Mouse (Mus musculus) lung, adult 18-20 months (tissue): ENCODE data around the gene Il18r1.

Source experiments
- DNase-seq, 2 experiments: peaks; one replicate each; pipeline ENCODE4 v3.0.0; 2022; ENCODE audit warnings: mixed read lengths in 2 of 2

Il18r1 gene

DNA sequence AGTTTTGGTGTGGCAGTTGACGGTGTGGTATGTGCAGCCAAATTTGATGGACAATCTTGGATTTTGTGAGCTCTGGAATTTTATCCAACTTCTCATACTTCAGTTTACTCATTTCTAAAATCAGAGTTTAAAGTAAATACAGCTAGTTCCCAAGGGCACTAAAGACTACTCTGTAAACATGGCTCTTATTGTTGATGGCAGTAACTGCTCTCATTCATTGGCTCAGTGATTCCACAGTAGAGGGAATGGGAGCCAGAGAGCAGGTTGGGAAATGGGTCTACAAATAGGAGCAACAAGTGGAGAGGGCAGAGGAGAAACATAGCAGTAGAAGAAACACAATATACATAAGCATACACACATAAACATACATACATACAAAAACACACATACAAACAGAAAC lies 34.4 kb downstream of the Il18r1 start:
- DNase-seq: no peak

DNA sequence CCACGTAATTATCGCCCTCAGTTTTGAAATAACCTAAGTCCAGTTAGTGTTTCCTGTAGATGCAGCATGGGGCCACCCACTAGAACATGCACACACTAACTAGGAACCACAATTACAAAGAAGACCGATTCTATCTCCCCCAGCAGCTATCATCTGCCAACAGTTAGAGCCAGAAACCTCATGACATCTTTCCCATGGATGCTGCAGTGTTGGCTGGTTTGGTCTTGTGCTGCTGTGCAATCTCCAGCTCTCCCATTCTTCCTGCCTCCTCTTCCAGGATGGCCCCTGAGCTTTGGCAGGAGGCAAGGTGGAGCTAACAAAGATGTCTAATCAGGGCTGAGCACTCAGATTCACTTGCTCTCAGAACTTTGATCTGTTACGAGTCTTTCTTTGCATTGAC lies 35.8 kb downstream of the Il18r1 start:
- DNase-seq: no peak

DNA sequence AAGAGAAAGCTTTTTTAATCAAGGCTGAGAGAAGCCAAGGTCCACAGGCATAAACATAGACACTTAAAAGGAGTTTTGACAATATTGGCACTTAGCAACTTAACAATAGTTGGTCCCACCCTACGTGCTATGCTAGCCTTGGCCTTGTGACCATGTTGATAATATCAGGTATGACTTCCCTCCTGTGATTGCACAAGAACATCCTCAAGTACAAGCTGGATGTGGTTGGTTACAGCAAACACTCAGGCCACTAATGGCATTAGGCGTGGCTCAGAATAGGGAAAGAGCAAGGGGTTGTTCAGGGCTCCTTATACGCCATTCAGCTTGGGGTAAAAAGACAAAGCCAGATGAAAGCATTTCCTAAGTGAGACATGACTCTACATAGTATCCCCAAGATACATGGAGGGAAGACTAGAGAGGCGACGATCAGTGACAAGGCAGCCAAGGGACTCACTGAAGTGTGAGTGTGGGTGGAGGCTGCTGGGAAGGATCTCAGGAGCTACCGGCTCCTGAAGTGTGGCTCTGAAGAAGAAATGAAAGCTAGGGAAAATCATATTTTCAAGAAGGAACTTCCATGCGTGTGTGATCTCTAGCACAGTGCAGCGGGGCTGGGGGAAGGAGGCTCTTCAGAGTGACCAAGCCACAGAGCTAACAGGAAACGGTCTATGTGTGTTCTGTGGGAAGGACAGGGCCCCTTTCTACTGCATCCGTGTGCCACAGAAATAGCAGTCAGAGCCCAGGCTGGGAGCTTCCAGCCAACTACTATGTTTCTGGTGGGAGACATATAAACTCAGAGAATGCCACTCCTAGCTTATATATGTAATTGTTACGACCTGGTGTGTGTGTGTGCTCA lies 36.4 kb downstream of the Il18r1 start:
- peak; percentile 66 to 75 for DNase-seq

DNA sequence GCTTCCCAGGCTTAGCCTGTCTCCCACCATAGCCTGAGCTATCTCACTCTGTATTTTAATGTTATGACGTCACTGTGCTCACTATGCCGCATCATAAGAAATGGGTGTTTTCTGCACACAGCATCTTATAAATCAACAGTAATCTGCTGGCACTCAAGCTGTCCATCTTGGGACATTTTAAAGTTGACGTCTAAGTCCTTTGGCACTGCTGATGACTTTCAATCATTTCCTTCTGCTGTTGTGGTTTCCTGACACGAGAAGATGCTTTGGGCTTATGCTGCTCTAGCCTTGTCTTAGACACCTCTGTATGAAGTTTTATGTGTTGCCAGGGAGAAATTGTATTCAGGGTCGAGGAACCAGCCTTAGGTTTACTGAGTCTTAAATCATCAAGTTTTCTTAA lies 39.2 kb downstream of the Il18r1 start:
- no peak for DNase-seq

DNA sequence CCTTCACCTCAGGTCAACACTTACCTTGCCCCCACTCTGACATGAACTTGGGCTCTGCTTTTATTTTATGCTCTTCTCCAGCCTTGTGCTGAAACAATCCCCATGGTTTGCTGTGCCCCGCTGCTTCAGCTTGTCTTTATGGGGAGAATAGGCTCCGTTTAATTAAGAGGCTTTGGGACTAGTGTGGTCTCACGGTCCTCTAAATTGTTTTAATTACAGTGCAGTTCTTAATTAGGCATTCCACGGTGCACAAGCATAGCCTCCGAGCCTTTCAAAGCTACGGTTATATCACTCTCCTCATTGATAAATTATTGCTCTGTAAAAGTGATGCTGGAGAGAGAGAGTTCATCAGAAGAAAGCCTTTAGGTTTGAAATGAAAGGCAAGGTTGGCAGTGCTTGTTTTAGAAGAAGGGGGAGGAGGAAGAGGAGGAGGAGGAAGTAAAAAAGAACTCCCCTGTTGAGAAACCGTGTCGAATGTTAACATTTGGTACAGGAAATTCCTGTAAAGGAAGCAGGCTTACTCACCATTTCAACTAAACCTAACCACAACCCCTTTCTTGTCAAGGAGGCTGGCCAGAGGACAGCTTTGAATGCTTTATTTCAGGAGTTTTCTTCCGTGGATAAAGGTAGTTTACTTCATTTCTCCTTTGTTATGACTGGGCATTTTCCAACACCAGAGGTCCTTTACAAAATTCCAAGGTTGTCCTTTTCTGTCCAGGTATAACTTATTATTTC lies 49.7 kb downstream of the Il18r1 start, which contains the start of gene Il18rap:
Gene Il18rap, plus strand, starts transcription at position 512 of the 735 bp plus-strand sequence.
- DNase-seq: peak in 1 of 2 experiments; percentile 21

DNA sequence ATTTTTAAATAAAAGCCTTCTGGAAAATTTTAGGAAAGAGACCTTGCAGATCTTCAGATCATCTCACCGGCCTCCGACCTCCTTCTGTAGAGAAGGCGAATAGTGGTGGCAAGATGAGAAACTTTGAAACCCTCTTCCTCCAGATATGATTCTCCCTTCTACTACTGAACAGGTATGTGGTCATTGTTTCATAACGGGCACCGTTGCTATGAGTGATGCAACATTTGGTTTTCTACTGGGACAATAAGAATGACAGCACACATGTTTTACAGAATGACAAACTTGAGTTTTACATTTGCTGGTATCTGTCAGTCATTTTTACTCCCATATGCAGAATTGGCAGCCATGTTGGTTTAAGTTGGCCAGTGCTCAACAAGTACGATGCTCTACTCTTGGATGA lies 51.0 kb downstream of the Il18r1 start:
- DNase-seq: no peak

DNA sequence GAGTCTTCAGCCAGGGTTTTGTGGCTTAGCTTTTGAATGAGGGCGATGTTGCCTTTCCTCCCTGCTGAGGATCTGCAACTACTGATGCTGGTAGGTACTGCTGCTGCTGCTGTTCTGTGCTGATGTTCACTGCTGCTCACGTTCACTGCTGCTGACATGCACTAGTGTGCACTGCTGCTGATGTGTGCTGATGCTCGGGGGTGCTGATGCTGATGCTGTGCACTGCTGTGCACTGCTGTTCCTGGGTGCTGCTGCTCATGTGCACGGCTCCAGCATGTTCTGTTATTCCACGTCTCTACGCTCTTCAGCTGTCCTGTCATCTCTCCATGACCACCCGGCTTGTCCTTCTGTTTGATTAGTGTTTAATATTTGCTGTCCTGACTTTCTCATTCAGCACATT lies 57.6 kb downstream of the Il18r1 start:
- no peak for DNase-seq

DNA sequence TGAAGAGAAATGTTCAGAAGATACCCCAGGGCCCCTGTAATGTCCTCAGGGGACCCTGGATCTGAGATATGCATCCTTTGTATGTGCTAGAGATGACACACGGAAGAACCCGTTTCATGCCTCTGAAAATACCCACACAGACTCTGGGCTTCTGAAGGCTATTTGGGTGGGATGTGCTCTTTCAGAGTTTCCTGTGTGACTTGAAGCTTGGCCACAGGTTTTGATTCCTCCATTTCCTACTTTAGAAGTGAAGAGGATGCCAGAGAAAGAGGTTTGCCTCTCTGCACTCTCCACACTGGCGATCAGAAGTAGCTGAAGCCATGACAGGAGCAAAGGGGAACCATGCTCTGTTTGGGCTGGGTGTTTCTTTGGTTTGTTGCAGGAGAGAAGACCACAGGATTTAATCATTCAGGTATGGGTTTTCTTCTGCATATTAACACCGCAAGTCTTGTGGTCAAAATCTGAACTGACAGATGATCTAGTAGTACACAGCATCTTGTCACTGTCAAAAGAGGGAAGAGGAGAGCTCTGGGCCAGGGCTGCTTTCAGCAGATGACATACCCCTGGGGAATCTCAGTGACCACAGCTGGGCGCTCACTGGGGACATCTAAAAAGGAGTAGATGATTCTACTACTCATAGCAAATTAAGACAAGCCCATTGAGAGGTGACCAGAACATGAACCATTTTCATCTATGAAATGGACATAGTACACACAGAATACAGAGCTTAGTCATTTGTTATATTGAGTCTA lies 58.8 kb downstream of the Il18r1 start:
- DNase-seq: no peak

DNA sequence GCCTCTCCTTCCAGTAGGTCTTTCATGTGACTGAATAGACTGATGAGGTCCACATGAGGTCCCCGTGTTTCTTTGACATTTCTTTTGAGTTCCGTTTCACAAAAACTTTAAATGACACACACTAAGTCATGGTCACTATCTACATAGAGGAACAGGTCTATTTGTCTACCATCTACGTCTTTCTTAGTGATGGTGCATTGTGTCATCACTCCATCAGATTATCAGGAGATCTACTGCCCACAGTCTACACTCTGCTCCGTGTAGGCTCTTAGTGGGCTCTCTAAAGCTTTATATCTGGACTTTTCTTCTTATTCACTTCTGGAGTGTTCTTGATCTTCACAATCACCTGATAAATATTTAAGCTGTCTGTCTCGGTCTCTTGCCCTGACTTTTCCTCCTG lies 63.9 kb downstream of the Il18r1 start:
- DNase-seq: no peak

DNA sequence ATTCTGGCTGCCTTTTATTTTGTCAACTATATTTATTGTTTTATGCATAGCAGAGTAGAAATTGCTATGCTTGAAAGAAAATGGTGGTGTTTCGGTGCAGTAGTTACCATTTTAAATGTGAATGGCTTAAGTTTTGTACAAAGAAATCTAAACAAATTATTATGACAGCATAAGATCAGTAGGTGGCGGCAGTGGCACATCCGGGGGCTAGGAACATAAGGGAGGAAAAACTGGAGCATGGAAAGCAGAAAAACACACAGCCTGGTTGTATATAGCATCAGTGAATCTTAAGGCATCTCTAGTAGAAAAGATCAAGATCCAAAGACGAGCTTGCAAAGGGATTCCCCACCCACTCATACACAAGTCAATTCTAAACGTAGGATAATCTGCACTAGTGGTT lies 72.2 kb downstream of the Il18r1 start:
- DNase-seq: no peak

DNA sequence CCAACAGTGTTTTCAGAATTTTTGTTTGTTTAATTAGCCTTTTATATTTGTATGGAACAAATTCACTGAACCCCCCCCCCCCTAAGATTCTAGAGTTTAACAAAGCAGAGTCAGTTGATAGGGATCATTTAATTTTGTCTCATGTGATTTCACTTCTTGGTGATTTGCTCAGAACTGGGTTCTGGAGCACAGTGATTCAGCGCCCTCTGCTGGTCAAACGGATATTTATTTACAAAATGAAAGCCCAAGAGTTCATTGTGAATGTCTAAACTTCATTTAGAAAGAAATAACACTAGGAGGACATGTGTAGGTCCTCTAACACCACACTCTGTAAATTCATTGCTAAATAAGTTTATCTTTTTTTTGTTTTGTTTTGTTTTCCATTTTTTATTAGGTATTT lies 79.3 kb downstream of the Il18r1 start:
- peak; percentile 9 to 48 for DNase-seq

DNA sequence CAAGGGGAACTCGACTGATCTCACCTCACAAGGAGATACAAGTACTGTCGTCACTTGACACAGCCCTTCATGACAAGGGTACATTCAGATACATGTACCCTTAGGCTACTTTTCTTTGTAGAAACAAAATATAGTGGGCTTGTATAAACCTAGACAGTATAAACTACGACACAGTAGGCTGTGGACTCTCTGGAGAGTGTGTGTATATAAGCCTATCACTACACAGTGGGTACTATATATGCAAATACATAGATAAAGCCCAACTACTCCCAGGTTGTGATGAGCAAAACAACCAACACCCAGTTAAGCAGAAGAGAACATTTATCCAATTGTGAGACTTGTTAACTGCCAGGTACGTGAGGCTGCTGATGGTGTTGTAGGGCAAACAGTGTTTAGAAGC lies 81.3 kb downstream of the Il18r1 start:
- DNase-seq: no peak

DNA sequence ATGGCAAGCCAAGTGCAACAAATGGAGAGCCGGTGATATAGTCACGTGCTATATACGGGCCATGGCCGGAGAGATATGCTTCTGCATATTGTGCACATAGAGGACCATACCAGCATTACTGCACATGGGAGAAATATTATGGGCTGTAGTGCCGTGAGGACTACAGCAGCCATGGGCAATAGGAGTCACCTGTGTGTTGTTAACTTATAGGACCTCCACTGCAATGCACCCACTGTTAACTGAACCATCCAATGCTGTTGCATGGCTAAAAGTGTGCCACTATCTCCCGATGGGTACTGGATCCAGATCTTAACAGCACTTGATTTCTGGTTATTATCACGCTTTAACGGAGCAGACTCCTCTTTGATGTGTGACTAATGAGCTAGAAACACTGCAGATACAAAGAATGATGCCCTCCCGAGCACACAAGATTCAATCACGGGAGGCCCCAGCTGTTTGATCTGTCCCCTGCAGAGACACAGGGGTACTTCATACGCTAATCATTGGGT lies 81.8 kb downstream of the Il18r1 start:
- no peak for DNase-seq

DNA sequence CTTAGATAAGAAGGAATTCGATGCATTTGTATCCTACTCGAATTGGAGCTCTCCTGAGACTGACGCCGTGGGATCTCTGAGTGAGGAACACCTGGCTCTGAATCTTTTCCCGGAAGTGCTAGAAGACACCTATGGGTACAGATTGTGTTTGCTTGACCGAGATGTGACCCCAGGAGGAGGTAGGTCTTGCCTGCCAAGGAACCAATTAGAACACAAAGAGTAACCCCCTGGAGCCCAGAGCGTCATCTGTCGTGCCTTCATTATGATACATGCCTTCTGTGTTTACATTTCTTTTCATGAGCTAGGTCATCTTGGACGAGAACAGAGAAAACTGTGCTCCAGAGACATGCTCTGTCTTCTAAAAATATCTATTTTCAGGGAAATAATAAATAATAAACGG lies 82.4 kb downstream of the Il18r1 start:
- peak in 1 of 2 experiments; percentile 5 for DNase-seq
